Mouse (Mus musculus) heart, embryonic 14.5 days (tissue): ENCODE measurements around the gene Mki67. TPM values are rescaled to one million over a fixed set of nuclear protein-coding genes. Genes with fewer than 3 reads are reported as not detected.

Experiments
- ATAC-seq: fragments of 200-750 bp; cut with Nextera tagmentation; 2 replicates; pipeline ENCODE4 v1.8.0; 2017; ENCODE audit warnings: low read depth, moderate TSS enrichment; ENCODE audit not compliant: insufficient number of reproducible peaks, insufficient read depth, low FRiP score
- H3K27ac ChIP-seq, 2 experiments: fragments of 200-500 bp in 1 of 2; fragments of 300-500 bp in 1 of 2; sonication (generic) in 1 of 2; replicated peaks in 1 of 2; 2 replicates each; pipeline ENCODE4 v1.5.1; 2012 to 2014; ENCODE audit warnings: low read depth in 2 of 2, low read length in 2 of 2, control low read depth in 1 of 2, mild to moderate bottlenecking in 1 of 2, mixed read lengths in 1 of 2; ENCODE audit not compliant: control insufficient read depth in 1 of 2, insufficient read depth in 1 of 2
- H3K27me3 ChIP-seq: fragments of 300-500 bp; sonication (generic); 2 replicates; pipeline ENCODE4 v1.6.1; 2014; ENCODE audit warnings: mild to moderate bottlenecking, low read length, control low read depth; ENCODE audit not compliant: control insufficient read depth, insufficient read depth
- H3K36me3 ChIP-seq: fragments of 300-500 bp; sonication (generic); 2 replicates; pipeline ENCODE4 v1.6.1; 2014; ENCODE audit warnings: mild to moderate bottlenecking, control low read depth, low read length, mixed read lengths; ENCODE audit not compliant: control insufficient read depth, insufficient read depth
- H3K4me1 ChIP-seq, 2 experiments: fragments of 200-500 bp in 1 of 2; fragments of 300-500 bp in 1 of 2; sonication (generic) in 1 of 2; 2 replicates each; pipeline ENCODE4 v1.6.1; 2012 to 2014; ENCODE audit warnings: low read length in 2 of 2, control low read depth in 1 of 2, mixed read lengths in 1 of 2; ENCODE audit not compliant: control insufficient read depth in 2 of 2, insufficient read depth in 2 of 2
- H3K4me2 ChIP-seq: fragments of 300-500 bp; sonication (generic); 2 replicates; pipeline ENCODE4 v1.6.1; 2014; ENCODE audit warnings: mild to moderate bottlenecking, low read length
- H3K4me3 ChIP-seq, 2 experiments: fragments of 200-500 bp in 1 of 2; fragments of 300-500 bp in 1 of 2; sonication (generic) in 1 of 2; 2 replicates each; pipeline ENCODE4 v1.5.1; 2012 to 2014; ENCODE audit warnings: low read length in 2 of 2, mild to moderate bottlenecking in 2 of 2, control low read depth in 1 of 2, low read depth in 1 of 2, moderate library complexity in 1 of 2; ENCODE audit not compliant: control insufficient read depth in 1 of 2, insufficient read depth in 1 of 2
- H3K9ac ChIP-seq: fragments of 300-500 bp; sonication (generic); 2 replicates; pipeline ENCODE4 v1.6.1; 2014; ENCODE audit warnings: mild to moderate bottlenecking, low read length
- H3K9me3 ChIP-seq: fragments of 300-500 bp; sonication (generic); 2 replicates; pipeline ENCODE4 v1.6.1; 2016; ENCODE audit warnings: low read length, control low read depth; ENCODE audit not compliant: control insufficient read depth
- WGBS: fragments of 180-500 bp; shearing (Covaris S2); extraction: QIAGEN DNeasy Blood & Tissue Kit; methylation state at CpG from one replicate; pipeline ENCODE4 v1.1.7; 2014; 5-methylcytosine and 5-hydroxymethylcytosine counted together
- polyA plus RNA-seq: library from polyadenylated mRNA; unstranded; fragments of >200 nt; fragmentation: Nextera tagmentation; extraction: Ambion mirVana; gene quantifications from 2 replicates; pipeline ENCODE4 v1.2.1, GENCODE M21; 2014

Gene Mki67
- polyA plus RNA-seq, 1 experiment from 2014 or later, result 32.0 TPM

GRCm38 (mm10) chr7:135746528-135746927 lies 30.4 kb upstream of the Mki67 start:
- Histone ChIP-seq H3K36me3 (no peaks in the 10 kb centered on the region), H3K4me3 (no peak overlapping the region), H3K4me1 (peaks cover 3 to 6% of the 10 kb centered on the region in 2 experiments; a peak in 2 of 4 replicates), H3K27ac (no peak overlapping the region), H3K27me3 (no peaks in the 10 kb centered on the region), H3K9ac (no peak overlapping the region), H3K9me3 (peaks cover 5% of the 10 kb centered on the region; the same call in 1 of the 2 replicates), H3K4me2 (no peak overlapping the region)
- WGBS, result 32% methylated on average over 6 of the region's 6 CpGs
- ATAC-seq, result no peak

GRCm38 (mm10) chr7:135745091-135745490 lies 28.9 kb upstream of the Mki67 start:
- no peak for ATAC-seq
- Histone ChIP-seq H3K36me3 (no peaks in the 10 kb centered on the region), H3K9ac (no peak overlapping the region), H3K27ac (no peak overlapping the region), H3K4me3 (no peak overlapping the region), H3K9me3 (peaks cover 5% of the 10 kb centered on the region; the same call in 1 of the 2 replicates), H3K4me1 (peaks cover 3 to 6% of the 10 kb centered on the region in 2 experiments; a peak in 2 of 4 replicates), H3K27me3 (no peaks in the 10 kb centered on the region), H3K4me2 (no peak overlapping the region)
- 30% methylated on average over 2 of the region's 2 CpGs for WGBS

GRCm38 (mm10) chr7:135740453-135740852 lies 24.3 kb upstream of the Mki67 start:
- Histone ChIP-seq H3K27me3 (no peaks in the 10 kb centered on the region), H3K9me3 (peaks cover 5% of the 10 kb centered on the region; the same call in 1 of the 2 replicates), H3K4me3 (no peak overlapping the region), H3K4me2 (no peak overlapping the region), H3K36me3 (no peaks in the 10 kb centered on the region), H3K9ac (no peak overlapping the region), H3K4me1 (no peaks in the 10 kb centered on the region; a peak in 2 of 4 replicates), H3K27ac (no peak overlapping the region)
- ATAC-seq, result no peak
- WGBS, result 26% methylated on average over 3 of the region's 3 CpGs

- 31% methylated on average over 3 of the region's 3 CpGs for WGBS
- H3K4me2 ChIP-seq, result no peak overlapping the region
- H3K27me3 ChIP-seq, result no peaks in the 10 kb centered on the region
- no peak overlapping the region for H3K4me3 ChIP-seq
- H3K9ac ChIP-seq, result no peak overlapping the region
- peaks cover 0 to 2% of the 10 kb centered on the region in 2 experiments; a peak in 2 of 4 replicates for H3K4me1 ChIP-seq
- H3K27ac ChIP-seq, result no peak overlapping the region
- no peak for ATAC-seq
- H3K9me3 ChIP-seq, result no peaks in the 10 kb centered on the region
- no peaks in the 10 kb centered on the region for H3K36me3 ChIP-seq
Observed at GRCm38 (mm10) chr7:135736581-135736886, 20.4 kb upstream of the Mki67 start.

- H3K36me3 ChIP-seq, result no peaks in the 10 kb centered on the region
- 21% methylated on average over 31 of the region's 31 CpGs for WGBS
- H3K4me2 ChIP-seq, result peak overlapping the region; percentile 45
- peak; percentile 88 for ATAC-seq
- no peaks in the 10 kb centered on the region for H3K9me3 ChIP-seq
- H3K4me1 ChIP-seq, result peaks cover 0 to 2% of the 10 kb centered on the region in 2 experiments; a peak in 2 of 4 replicates
- H3K4me3 ChIP-seq, result peak overlapping the region; percentile 5 to 26; a peak in 3 of 4 replicates
- no peaks in the 10 kb centered on the region for H3K27me3 ChIP-seq
- H3K27ac ChIP-seq, result no peak overlapping the region
- no peak overlapping the region for H3K9ac ChIP-seq
Observed at GRCm38 (mm10) chr7:135735691-135736580, 19.8 kb upstream of the Mki67 start.

GRCm38 (mm10) chr7:135734911-135735646 lies 18.9 kb upstream of the Mki67 start:
- H3K9ac ChIP-seq, result no peak overlapping the region
- H3K27ac ChIP-seq, result no peak overlapping the region
- H3K36me3 ChIP-seq, result no peaks in the 10 kb centered on the region
- WGBS, result 88% methylated on average over 9 of the region's 9 CpGs
- H3K4me1 ChIP-seq, result peaks cover 0 to 2% of the 10 kb centered on the region in 2 experiments; a peak in 2 of 4 replicates
- H3K4me2 ChIP-seq, result peak overlapping the region; percentile 45; the same call in 1 of the 2 replicates
- no peaks in the 10 kb centered on the region for H3K27me3 ChIP-seq
- no peak for ATAC-seq
- H3K9me3 ChIP-seq, result no peaks in the 10 kb centered on the region
- no peak overlapping the region for H3K4me3 ChIP-seq

- Histone ChIP-seq H3K9me3 (no peaks in the 10 kb centered on the region), H3K4me3 (no peak overlapping the region), H3K27me3 (no peaks in the 10 kb centered on the region), H3K4me1 (peaks cover 0 to 2% of the 10 kb centered on the region in 2 experiments; a peak in 2 of 4 replicates), H3K27ac (no peak overlapping the region), H3K4me2 (no peak overlapping the region), H3K9ac (no peak overlapping the region), H3K36me3 (no peaks in the 10 kb centered on the region)
- WGBS, result 84% methylated on average over 5 of the region's 5 CpGs
- ATAC-seq, result no peak
Observed at GRCm38 (mm10) chr7:135734379-135734778, 18.2 kb upstream of the Mki67 start.
